Mouse (Mus musculus) liver, embryonic 14.5 days (tissue): ENCODE results near the gene Trir.

Experiments used
- CTCF ChIP-seq: IDR thresholded peaks from 2 replicates; pipeline ENCODE4 v1.5.1; 2016; ENCODE audit warnings: antibody characterized with exemption, low read depth, control low read depth
- EP300 ChIP-seq: IDR thresholded peaks from 2 replicates; pipeline ENCODE4 v1.6.1; 2016; ENCODE audit warnings: antibody characterized with exemption, low read depth

- no peak for TF ChIP-seq CTCF
- no peak for TF ChIP-seq EP300
Measured at GRCm38 (mm10) chr8:85034764-85035163, 8.1 kb downstream of the Trir start.
